Mouse (Mus musculus) lung, postnatal 0 days (tissue): ENCODE results near the gene Kcnh4.

Experiments
- CTCF ChIP-seq: IDR thresholded peaks from 2 replicates; pipeline ENCODE4 v1.5.1; 2016; ENCODE audit warnings: antibody characterized with exemption, mild to moderate bottlenecking
- EP300 ChIP-seq: IDR thresholded peaks from 2 replicates; pipeline ENCODE4 v1.6.1; 2016; ENCODE audit warnings: antibody characterized with exemption, mild to moderate bottlenecking, control low read depth

- TF ChIP-seq CTCF, result no peak
- TF ChIP-seq EP300, result no peak
These were observed 5.1 kb downstream of the Kcnh4 start for GRCm38 (mm10) chr11:100754693-100755057.
